Mouse (Mus musculus) liver, embryonic 16.5 days (tissue): ENCODE results near the gene A130010J15Rik. TPM values are rescaled to one million over a fixed set of nuclear protein-coding genes. Genes with fewer than 3 reads are reported as not detected.

ENCODE experiments used
- ATAC-seq: fragments of 200-750 bp; cut with Nextera tagmentation; 2 replicates; pipeline ENCODE4 v1.8.0; 2017; ENCODE audit warnings: low read depth, mild to moderate bottlenecking, moderate number of reproducible peaks, moderate library complexity
- H3K27ac ChIP-seq: fragments of 300-500 bp; sonication (generic); 2 replicates; pipeline ENCODE4 v1.5.1; 2014; ENCODE audit warnings: mild to moderate bottlenecking, low read length
- H3K27me3 ChIP-seq: fragments of 300-500 bp; sonication (generic); 2 replicates; pipeline ENCODE4 v1.6.1; 2014; ENCODE audit warnings: low read depth, low read length, mixed read lengths; ENCODE audit not compliant: control insufficient read depth, insufficient read depth
- H3K36me3 ChIP-seq: fragments of 300-500 bp; sonication (generic); 2 replicates; pipeline ENCODE4 v1.6.1; 2014; ENCODE audit warnings: mild to moderate bottlenecking; ENCODE audit not compliant: control insufficient read depth, insufficient read depth
- H3K4me1 ChIP-seq: fragments of 300-500 bp; sonication (generic); 2 replicates; pipeline ENCODE4 v1.6.1; 2014; ENCODE audit warnings: low read depth, low read length, mixed read lengths; ENCODE audit not compliant: control insufficient read depth
- H3K4me2 ChIP-seq: fragments of 300-500 bp; sonication (generic); 2 replicates; pipeline ENCODE4 v1.6.1; 2014; ENCODE audit warnings: low read depth, low read length, mixed read lengths
- H3K4me3 ChIP-seq: fragments of 300-500 bp; sonication (generic); 2 replicates; pipeline ENCODE4 v1.5.1; 2014; ENCODE audit warnings: low read depth, mild to moderate bottlenecking, low read length
- H3K9ac ChIP-seq: fragments of 300-500 bp; sonication (generic); 2 replicates; pipeline ENCODE4 v1.6.1; 2014; ENCODE audit warnings: low read depth, low read length
- H3K9me3 ChIP-seq: fragments of 300-500 bp; sonication (generic); replicated peaks from 2 replicates; pipeline ENCODE4 v1.6.1; 2016; ENCODE audit warnings: low read length; ENCODE audit not compliant: control insufficient read depth
- WGBS: fragments of 180-500 bp; shearing (Covaris S2); extraction: QIAGEN DNeasy Blood & Tissue Kit; methylation state at CpG from one replicate; pipeline ENCODE4 v1.1.7; 2014; ENCODE audit not compliant: insufficient replicate concordance; 5-methylcytosine and 5-hydroxymethylcytosine counted together
- polyA plus RNA-seq: library from polyadenylated mRNA; unstranded; fragments of >200 nt; fragmentation: Nextera tagmentation; extraction: Ambion mirVana; gene quantifications from 2 replicates; pipeline ENCODE4 v1.2.1, GENCODE M21; 2015

The A130010J15Rik gene
- polyA plus RNA-seq, 1 experiment from 2014 or later: 4.0 TPM

DNA sequence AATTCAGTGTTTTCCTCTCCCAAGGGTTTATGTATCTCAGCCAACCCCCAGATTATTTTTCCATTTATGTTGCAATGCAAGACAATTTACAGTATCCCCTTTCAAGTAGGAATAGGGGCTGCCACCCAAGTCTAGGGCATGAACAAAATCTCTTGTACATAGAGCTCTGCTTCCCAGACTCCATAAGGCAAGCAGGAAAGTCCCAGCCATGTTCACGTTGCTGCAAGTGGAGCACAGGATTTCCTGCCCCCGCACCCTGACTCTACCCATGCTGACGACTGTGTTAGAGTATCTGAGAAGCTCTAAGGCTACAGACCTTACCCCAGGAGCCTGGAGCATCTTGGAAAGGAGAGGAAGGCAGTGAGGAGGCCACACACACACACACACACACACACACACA, 21.9 kb downstream of the A130010J15Rik start:
- ATAC-seq: no peak
- no peaks in the 10 kb centered on the region for H3K4me1 ChIP-seq
- H3K36me3 ChIP-seq: no peaks in the 10 kb centered on the region
- no peaks in the 10 kb centered on the region for H3K9me3 ChIP-seq
- no peak overlapping the region for H3K27ac ChIP-seq
- no peak overlapping the region for H3K9ac ChIP-seq
- H3K27me3 ChIP-seq: no peaks in the 10 kb centered on the region
- WGBS: 39% methylated on average over 3 of the region's 3 CpGs
- no peak overlapping the region for H3K4me3 ChIP-seq
- H3K4me2 ChIP-seq: no peak overlapping the region

DNA sequence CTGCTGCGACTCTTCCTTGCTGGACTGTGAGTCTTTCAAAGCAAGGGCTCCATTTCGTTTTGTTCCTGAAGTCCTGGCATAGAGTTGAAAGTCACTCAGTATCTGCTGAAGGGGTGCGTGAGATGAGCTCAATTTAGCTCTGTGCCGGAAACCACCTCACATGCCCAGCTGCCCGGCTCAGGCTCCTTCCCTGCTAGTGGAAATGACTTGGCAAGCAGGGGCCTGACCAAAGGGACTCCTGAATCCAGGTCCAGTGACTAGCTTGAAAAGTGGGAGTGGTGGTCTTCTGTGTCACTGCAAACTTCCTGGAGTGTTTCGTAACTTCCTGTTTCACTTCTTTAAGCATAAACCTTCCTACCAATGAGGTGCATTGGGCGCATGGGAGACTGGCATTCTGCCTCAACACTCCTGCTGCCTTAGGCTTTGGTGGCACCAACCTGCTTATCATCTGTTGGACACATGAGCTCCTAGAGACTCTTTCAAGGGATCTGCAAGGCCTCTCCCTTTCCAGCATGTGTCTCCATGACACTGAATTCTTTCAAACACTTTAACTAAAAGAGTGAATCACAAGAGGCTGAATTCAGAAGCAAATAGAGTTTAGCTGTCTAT, 23.9 kb downstream of the A130010J15Rik start:
- ATAC-seq: no peak
- WGBS: 55% methylated on average over 7 of the region's 7 CpGs
- H3K9ac ChIP-seq: no peak overlapping the region
- H3K4me1 ChIP-seq: no peaks in the 10 kb centered on the region
- no peak overlapping the region for H3K4me2 ChIP-seq
- H3K27me3 ChIP-seq: no peaks in the 10 kb centered on the region
- no peaks in the 10 kb centered on the region for H3K9me3 ChIP-seq
- H3K4me3 ChIP-seq: no peak overlapping the region
- no peak overlapping the region for H3K27ac ChIP-seq
- H3K36me3 ChIP-seq: no peaks in the 10 kb centered on the region

DNA sequence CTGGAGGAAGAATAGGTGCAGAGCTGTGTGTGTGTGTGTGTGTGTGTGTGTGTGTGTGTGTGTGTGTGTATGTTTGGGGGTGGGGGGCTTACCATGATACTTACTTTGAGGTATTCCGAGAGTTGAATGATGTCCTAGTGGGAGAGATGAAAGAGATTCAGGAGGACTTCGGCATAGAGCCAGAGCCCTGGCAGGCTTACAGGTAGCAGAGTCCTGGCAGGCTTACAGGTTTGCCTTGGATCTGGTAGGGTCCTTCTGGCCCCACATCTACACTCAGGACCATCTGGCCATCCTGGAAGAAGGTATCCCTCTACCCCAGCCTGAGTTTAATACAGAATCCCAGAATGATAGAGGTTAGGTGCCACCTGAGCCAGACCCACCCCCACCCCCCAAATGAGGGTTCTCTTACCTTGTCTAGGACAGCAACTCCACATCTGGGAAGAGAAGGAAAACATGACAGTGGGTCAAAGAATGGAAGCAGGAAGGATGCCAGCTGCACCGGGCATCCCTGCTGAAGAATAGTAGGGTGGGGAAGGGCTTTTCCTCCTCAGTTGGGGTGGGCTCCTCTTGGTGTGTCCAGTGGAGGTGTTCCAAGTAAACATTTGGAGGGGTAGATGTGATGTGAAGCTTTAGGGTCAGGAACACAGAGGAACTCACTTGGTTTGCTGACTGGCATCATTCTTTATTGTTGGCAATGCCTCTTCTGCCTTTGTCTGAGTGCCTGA, 26.7 kb downstream of the A130010J15Rik start:
- no peaks in the 10 kb centered on the region for H3K27me3 ChIP-seq
- H3K9ac ChIP-seq: no peak overlapping the region
- no peak overlapping the region for H3K27ac ChIP-seq
- H3K4me2 ChIP-seq: no peak overlapping the region
- no peaks in the 10 kb centered on the region for H3K36me3 ChIP-seq
- H3K4me3 ChIP-seq: no peak overlapping the region
- no peaks in the 10 kb centered on the region for H3K4me1 ChIP-seq
- H3K9me3 ChIP-seq: no peaks in the 10 kb centered on the region
- 70% methylated on average over 3 of the region's 3 CpGs for WGBS
- no peak for ATAC-seq

DNA sequence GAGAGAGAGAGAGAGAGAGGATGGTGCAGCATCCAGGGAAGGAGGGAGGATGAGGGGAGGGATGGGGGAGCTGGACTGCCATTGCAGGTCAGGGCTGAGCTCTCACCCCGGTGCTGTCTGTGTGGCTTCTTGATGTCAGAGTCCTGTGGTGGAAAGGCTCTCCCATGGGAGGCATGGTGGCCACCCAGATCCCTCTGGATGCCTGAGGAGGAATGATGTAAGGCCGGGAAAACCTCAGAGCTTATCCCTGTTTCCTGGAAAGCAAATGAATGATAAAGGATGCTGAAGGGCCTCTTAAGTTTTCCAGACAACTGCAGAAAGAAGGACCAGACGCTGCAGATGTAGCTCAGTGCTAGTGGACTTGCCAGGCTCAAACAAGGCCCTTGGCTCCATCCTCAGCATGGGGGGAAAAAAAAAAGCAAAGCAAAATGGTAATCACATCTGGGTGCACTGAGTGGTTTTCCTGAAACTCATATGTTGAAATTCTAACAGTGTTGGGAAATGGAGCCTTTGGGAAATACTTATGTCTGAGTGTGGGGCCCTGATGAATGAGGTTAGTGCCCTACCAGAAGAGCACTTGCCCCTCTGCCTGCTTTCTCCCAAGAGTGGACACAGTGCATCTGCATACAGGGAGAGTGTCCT, 27.4 kb downstream of the A130010J15Rik start:
- H3K9me3 ChIP-seq: no peaks in the 10 kb centered on the region
- H3K36me3 ChIP-seq: no peaks in the 10 kb centered on the region
- H3K9ac ChIP-seq: no peak overlapping the region
- 50% methylated on average over 3 of the region's 3 CpGs for WGBS
- no peak overlapping the region for H3K4me3 ChIP-seq
- no peaks in the 10 kb centered on the region for H3K4me1 ChIP-seq
- H3K27ac ChIP-seq: no peak overlapping the region
- no peak overlapping the region for H3K4me2 ChIP-seq
- no peaks in the 10 kb centered on the region for H3K27me3 ChIP-seq
- ATAC-seq: no peak

DNA sequence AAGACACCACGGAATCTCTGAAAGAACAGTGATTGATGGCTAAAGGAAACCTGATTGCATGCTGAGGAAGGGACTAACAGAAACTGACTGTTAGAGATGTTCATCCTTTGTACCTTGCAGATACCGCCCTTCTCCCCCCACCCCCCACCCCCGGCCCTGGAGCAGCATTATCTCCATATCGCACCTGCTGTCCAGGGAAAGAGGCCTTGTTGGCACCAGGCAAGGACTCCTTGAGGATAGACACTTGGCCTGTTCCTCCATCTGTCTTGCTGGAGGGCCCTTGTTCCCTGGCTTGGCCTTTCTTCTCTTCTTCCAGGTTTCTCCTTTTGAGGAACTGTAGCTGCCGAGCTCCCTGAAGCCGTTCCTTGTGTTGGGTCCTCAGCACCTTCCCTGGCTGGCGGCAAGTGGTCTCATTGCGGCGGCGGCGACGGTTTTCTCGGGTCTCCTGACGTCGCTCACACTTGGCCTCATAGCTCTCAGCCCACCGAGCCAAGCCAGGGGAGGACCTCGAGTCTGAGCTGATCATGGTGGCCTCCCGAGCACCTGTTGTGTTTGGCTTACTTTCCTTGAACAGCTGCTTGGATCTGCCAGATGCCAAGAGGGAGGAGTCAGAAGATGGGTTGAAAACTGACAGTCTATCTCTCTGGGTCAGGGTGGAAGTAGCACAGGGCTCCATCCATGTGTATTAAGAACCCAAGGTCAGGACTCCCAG, 29.8 kb downstream of the A130010J15Rik start:
- Histone ChIP-seq H3K9ac (no peak overlapping the region), H3K9me3 (no peaks in the 10 kb centered on the region), H3K27ac (no peak overlapping the region), H3K4me2 (no peak overlapping the region), H3K4me3 (no peak overlapping the region), H3K36me3 (no peaks in the 10 kb centered on the region), H3K27me3 (no peaks in the 10 kb centered on the region), H3K4me1 (no peaks in the 10 kb centered on the region)
- 66% methylated on average over 18 of the region's 18 CpGs for WGBS
- no peak for ATAC-seq

DNA sequence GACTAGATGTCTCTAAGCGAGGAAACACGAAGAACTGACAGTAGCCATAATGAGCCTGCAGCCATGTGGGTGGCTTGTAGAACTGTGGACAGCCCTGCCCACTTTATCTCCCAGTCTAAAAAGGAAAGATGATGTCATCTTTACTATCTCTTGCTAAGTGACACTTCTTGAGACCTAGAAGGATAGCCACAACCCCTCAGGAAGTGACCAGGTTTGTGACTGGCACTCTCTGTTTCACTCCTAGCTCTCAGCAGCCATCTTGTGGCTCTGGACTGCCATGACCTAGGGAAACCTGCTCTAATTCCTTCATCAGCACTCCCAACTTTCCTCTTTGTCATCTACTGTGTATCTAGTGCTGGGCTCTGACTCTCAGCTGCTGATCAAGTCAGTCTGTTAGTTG, 30.5 kb downstream of the A130010J15Rik start:
- Histone ChIP-seq H3K4me1 (no peaks in the 10 kb centered on the region), H3K9me3 (no peaks in the 10 kb centered on the region), H3K9ac (no peak overlapping the region), H3K4me2 (no peak overlapping the region), H3K27me3 (no peaks in the 10 kb centered on the region), H3K27ac (no peak overlapping the region), H3K36me3 (no peaks in the 10 kb centered on the region), H3K4me3 (no peak overlapping the region)
- no peak for ATAC-seq
- WGBS: 63% methylated on average over 2 of the region's 2 CpGs

DNA sequence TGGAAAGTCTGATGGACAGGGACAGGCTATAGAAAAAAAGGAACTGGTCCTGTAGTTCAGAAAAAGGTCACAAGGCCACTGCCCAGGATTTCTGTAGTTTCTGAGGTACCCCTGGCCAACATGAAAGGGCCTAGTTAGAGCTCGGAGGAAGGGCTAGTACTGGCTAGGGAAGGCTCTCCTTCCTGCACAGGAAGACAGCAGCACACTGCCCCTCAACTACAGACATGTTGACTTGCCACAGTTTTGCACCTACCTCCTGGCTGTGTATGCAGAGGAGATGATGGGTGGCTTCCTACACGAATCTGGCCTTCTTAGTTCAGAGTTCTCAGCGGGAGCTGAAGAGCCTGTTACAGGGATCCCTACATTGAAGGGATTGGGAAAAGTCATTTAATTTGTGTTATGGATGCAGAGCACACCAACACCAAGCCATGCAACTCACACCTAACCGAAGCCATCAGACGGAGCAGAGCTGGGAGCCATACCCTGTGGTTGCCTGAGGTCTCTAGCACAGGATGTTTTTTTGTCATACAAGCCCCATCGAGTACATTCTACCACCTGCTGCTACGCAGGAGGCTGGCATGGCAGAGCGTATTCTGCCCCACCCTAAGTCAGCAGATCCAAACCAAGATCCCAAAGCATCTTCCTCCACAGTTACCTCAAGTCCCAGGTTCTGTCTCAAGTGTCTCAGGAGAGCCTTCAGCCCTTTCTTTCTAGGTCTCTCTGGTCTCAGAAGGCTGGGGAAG, 33.0 kb downstream of the A130010J15Rik start:
- WGBS: 23% methylated on average over 8 of the region's 8 CpGs
- H3K9me3 ChIP-seq: no peaks in the 10 kb centered on the region
- H3K4me1 ChIP-seq: no peaks in the 10 kb centered on the region
- H3K36me3 ChIP-seq: no peaks in the 10 kb centered on the region
- H3K27ac ChIP-seq: peak overlapping the region; percentile 76
- no peaks in the 10 kb centered on the region for H3K27me3 ChIP-seq
- H3K9ac ChIP-seq: peak overlapping the region; percentile 20; the same call in 1 of the 2 replicates
- H3K4me2 ChIP-seq: peak overlapping the region; percentile 3; the same call in 1 of the 2 replicates
- no peak for ATAC-seq
- H3K4me3 ChIP-seq: peak overlapping the region; percentile 44

DNA sequence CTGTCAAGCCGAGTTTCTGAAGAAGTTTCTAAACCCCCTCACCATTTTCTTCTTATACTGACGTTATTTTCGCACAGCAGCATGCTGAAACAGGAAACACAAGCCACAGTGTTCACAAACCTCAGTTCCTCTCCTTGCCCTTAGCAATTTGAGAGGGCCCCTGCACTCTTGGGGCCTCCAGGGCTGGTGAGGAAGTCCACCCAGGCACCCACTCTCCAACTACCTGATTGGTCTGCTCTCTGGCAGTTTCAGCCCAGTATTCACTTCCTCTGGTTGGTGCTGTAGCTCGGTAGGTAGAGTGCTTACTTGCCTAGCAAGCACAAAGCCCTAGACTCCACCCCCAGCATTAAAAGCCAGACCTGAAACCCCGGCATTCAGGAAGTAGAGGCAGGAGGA, 33.5 kb downstream of the A130010J15Rik start, which contains the start of gene Traf3ip3:
TSS of gene Traf3ip3 (minus strand) at position 321 of the 396 bp plus-strand sequence.
- Histone ChIP-seq H3K27ac (peak within 1 kb of the TSS; percentile 76), H3K4me1 (no peaks in the 10 kb centered on the region), H3K36me3 (no peaks in the 10 kb centered on the region), H3K27me3 (no peaks in the 10 kb centered on the region), H3K4me2 (no peak within 1 kb of the TSS; the same call in 1 of the 2 replicates), H3K9ac (peak within 1 kb of the TSS; percentile 20; the same call in 1 of the 2 replicates), H3K9me3 (no peaks in the 10 kb centered on the region), H3K4me3 (peak within 1 kb of the TSS; percentile 44)
- ATAC-seq: peak; percentile 75
- 13% methylated on average over 5 of the region's 5 CpGs for WGBS
